Mouse (Mus musculus) testis, adult 2 months (tissue): ENCODE measurements around the gene Ptprd.

ENCODE experiments used
- CTCF ChIP-seq: fragments of 200-500 bp; IDR thresholded peaks from 2 replicates; pipeline ENCODE4 v1.5.1; 2012; ENCODE audit warnings: low read depth, mild to moderate bottlenecking, inconsistent platforms, low read length, moderate library complexity; ENCODE audit not compliant: control insufficient read depth, insufficient read depth, insufficient replicate concordance
- POLR2A ChIP-seq: fragments of 200-500 bp; IDR thresholded peaks from 2 replicates; pipeline ENCODE4 v1.6.1; 2012; ENCODE audit warnings: low read depth, mild to moderate bottlenecking, inconsistent platforms, low read length, moderate library complexity; ENCODE audit not compliant: control insufficient read depth

DNA sequence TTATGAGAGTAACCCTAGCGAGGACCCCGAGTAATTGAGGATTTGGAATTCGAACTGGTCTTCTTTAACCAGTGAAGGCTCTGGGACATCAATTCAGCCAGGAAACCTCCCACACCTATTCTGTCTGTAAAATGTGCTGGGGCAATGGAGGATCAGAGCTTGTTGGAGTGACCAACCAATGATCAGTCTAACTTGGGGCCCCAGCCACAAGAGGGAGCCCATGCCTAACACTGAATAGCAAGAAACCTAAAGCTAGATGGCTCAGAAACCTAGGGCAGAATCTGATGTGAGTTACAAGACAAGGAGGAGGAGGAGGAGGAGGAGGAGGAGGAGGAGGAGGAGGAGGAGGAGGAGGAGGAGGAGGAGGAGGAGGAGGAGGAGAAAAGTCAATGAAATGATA is 1128.6 kb downstream of the Ptprd start:
- TF ChIP-seq POLR2A (no peak), CTCF (no peak)
